Mouse (Mus musculus): ENCODE measurements at regions not wholly inside any gene's neighbourhood (a gene's known extent, or its start where the extent isn't known, plus 50 kb on each side); places are given as distances from the start of the nearest gene placed in this dataset.

- H3K4me3 ChIP-seq (ENCODE audit: low read depth, low read length): no peak overlapping the region
- no peak overlapping the region for H3K9ac ChIP-seq (replicated peaks; ENCODE audit: low read length, poor library complexity, severe bottlenecking)
- H3K9me3 ChIP-seq (ENCODE audit: low read length): no peaks in the 10 kb centered on the region
- ATAC-seq (ENCODE audit: low FRiP score): no peak
- H3K27ac ChIP-seq (ENCODE audit: low read depth, low read length): no peak overlapping the region
- no peaks in the 10 kb centered on the region for H3K36me3 ChIP-seq (ENCODE audit: insufficient read depth, low read length)
- 40% methylated on average over 1 of the region's 1 CpGs for WGBS
- no peaks in the 10 kb centered on the region for H3K4me1 ChIP-seq (ENCODE audit: insufficient read depth, low read length)
- no peak for TF ChIP-seq CTCF (IDR thresholded peaks at IDR 0.05)
- H3K27me3 ChIP-seq (ENCODE audit: insufficient read depth, low read length): no peaks in the 10 kb centered on the region
- H3K4me2 ChIP-seq (ENCODE audit: low read depth, low read length, poor library complexity, severe bottlenecking): no peak overlapping the region
- DNase-seq (ENCODE audit: low spot score): no peak
These were observed 84.9 kb downstream of the Arl6ip6 start for GRCm38 (mm10) chr2:53276435-53276834.

- no peak overlapping the region for H3K4me3 ChIP-seq (ENCODE audit: low read depth, low read length)
- no peaks in the 10 kb centered on the region for H3K4me1 ChIP-seq (ENCODE audit: insufficient read depth, low read length)
- H3K36me3 ChIP-seq (ENCODE audit: insufficient read depth, low read length): no peaks in the 10 kb centered on the region
- no peak for DNase-seq (ENCODE audit: low spot score)
- H3K27me3 ChIP-seq (ENCODE audit: insufficient read depth, low read length): no peaks in the 10 kb centered on the region
- 75% methylated on average over 2 of the region's 2 CpGs for WGBS
- no peaks in the 10 kb centered on the region for H3K9me3 ChIP-seq (ENCODE audit: low read length)
- no peak overlapping the region for H3K9ac ChIP-seq (replicated peaks; ENCODE audit: low read length, poor library complexity, severe bottlenecking)
- no peak overlapping the region for H3K27ac ChIP-seq (ENCODE audit: low read depth, low read length)
- ATAC-seq (ENCODE audit: low FRiP score): no peak
- no peak overlapping the region for H3K4me2 ChIP-seq (ENCODE audit: low read depth, low read length, poor library complexity, severe bottlenecking)
- TF ChIP-seq CTCF (IDR thresholded peaks at IDR 0.05): no peak
These were observed 110.3 kb downstream of the Arl6ip6 start for GRCm38 (mm10) chr2:53301712-53302423.

DNA sequence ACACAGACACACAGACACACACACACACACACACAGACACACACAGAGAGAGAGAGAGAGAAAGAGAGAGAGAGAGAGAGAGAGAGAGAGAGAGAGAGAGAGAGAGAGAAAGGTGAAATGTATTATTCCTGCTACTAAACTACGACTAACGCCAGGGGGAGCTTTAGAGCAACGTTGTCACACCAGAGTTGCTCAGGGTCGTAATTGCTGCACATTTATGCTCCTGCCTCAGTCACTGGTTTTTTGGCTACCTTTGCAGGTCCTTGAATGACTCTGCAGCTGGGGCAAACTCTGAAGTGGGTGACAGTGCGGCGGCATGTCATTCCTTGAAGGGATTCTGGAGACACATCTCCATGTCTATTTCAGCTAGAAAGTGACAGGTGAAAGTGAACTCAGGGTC, 139.2 kb downstream of the Arl6ip6 start:
- WGBS: 30% methylated on average over 6 of the region's 6 CpGs
- H3K27me3 ChIP-seq (ENCODE audit: insufficient read depth, low read length): no peaks in the 10 kb centered on the region
- peak; percentile 67 for TF ChIP-seq CTCF (IDR thresholded peaks at IDR 0.05)
- no peaks in the 10 kb centered on the region for H3K9me3 ChIP-seq (ENCODE audit: low read length)
- no peak overlapping the region for H3K4me3 ChIP-seq (ENCODE audit: low read depth, low read length)
- DNase-seq (ENCODE audit: low spot score) (peak; percentile 57), ATAC-seq (ENCODE audit: low FRiP score) (no peak)
- no peak overlapping the region for H3K27ac ChIP-seq (ENCODE audit: low read depth, low read length)
- H3K36me3 ChIP-seq (ENCODE audit: insufficient read depth, low read length): no peaks in the 10 kb centered on the region
- H3K4me1 ChIP-seq (ENCODE audit: insufficient read depth, low read length): no peaks in the 10 kb centered on the region
- H3K9ac ChIP-seq (replicated peaks; ENCODE audit: low read length, poor library complexity, severe bottlenecking): no peak overlapping the region
- H3K4me2 ChIP-seq (ENCODE audit: low read depth, low read length, poor library complexity, severe bottlenecking): no peak overlapping the region

- Histone ChIP-seq H3K4me2 (ENCODE audit: low read depth, low read length, poor library complexity, severe bottlenecking) (no peak overlapping the region), H3K9ac (replicated peaks; ENCODE audit: low read length, poor library complexity, severe bottlenecking) (no peak overlapping the region), H3K4me1 (ENCODE audit: insufficient read depth, low read length) (no peaks in the 10 kb centered on the region), H3K4me3 (ENCODE audit: low read depth, low read length) (no peak overlapping the region), H3K27ac (ENCODE audit: low read depth, low read length) (no peak overlapping the region), H3K27me3 (ENCODE audit: insufficient read depth, low read length) (no peaks in the 10 kb centered on the region), H3K36me3 (ENCODE audit: insufficient read depth, low read length) (no peaks in the 10 kb centered on the region), H3K9me3 (ENCODE audit: low read length) (no peaks in the 10 kb centered on the region)
- peak; percentile 9 for DNase-seq (ENCODE audit: low spot score)
- TF ChIP-seq CTCF (IDR thresholded peaks at IDR 0.05): no peak
- ATAC-seq (ENCODE audit: low FRiP score): 0 out of 2 replicates have a peak, but pooled peaks have one; percentile 38
- 67% methylated on average over 2 of the region's 2 CpGs for WGBS
These were observed 167.5 kb downstream of the Arl6ip6 start for GRCm38 (mm10) chr2:53359026-53359425.

DNA sequence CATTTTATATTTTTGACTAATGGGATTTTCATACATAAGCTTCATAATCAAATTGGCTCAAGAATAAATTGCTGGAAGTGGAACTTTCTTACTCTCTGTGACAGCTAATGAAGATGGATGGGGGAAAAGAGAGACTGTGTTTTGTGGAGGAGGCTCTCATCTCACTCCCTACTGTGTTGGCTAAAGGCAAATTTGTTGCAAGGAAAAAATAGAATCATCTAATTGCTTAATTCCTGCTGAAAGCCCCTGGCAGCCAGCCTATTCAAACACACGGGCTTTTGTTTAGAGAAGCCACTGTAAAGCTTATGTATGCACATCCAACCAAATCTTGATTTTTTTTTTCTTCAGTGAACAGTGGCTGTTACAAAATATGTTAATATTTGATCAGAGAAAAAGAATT, 190.8 kb downstream of the Arl6ip6 start:
- TF ChIP-seq CTCF (IDR thresholded peaks at IDR 0.05): no peak
- Histone ChIP-seq H3K4me1 (ENCODE audit: insufficient read depth, low read length) (no peaks in the 10 kb centered on the region), H3K27me3 (ENCODE audit: insufficient read depth, low read length) (no peaks in the 10 kb centered on the region), H3K4me2 (ENCODE audit: low read depth, low read length, poor library complexity, severe bottlenecking) (no peak overlapping the region), H3K9ac (replicated peaks; ENCODE audit: low read length, poor library complexity, severe bottlenecking) (no peak overlapping the region), H3K9me3 (ENCODE audit: low read length) (no peaks in the 10 kb centered on the region), H3K36me3 (ENCODE audit: insufficient read depth, low read length) (no peaks in the 10 kb centered on the region), H3K4me3 (ENCODE audit: low read depth, low read length) (no peak overlapping the region), H3K27ac (ENCODE audit: low read depth, low read length) (no peak overlapping the region)
- 4% methylated on average over 1 of the region's 1 CpGs for WGBS
- ATAC-seq (ENCODE audit: low FRiP score) (no peak), DNase-seq (ENCODE audit: low spot score) (peak; percentile 73)

DNA sequence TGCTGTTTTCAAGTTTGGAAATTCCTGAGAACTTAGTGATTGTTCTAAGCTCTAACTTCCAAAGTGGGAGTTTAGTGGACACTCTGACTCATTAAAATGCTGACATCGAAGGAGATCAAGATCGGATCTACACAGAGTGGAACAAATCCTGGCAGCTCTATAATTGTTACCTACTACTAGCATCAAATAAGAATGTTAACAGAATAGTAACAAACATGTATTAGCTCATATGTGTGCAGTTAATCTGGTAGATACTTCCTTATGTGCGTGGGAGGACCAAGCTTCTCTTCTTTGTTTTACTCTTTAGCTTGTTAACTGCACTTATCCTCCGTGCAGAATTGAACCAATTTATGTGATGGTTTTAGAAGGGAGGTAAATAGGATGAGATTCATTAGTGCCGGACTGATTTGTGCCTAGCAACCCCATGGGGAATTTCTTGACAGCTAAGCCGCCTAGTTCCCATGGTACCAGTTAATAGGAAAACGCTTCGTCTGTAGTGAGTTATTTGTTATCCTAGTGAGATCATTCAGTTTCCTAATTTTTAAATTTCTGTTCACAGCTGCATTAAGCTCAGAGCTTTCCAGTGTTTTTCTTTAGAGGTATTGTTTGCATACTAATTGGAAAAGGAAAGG, 193.1 kb downstream of the Arl6ip6 start:
- no peak overlapping the region for H3K27ac ChIP-seq (ENCODE audit: low read depth, low read length)
- H3K4me3 ChIP-seq (ENCODE audit: low read depth, low read length): no peak overlapping the region
- H3K4me1 ChIP-seq (ENCODE audit: insufficient read depth, low read length): no peaks in the 10 kb centered on the region
- H3K27me3 ChIP-seq (ENCODE audit: insufficient read depth, low read length): no peaks in the 10 kb centered on the region
- H3K4me2 ChIP-seq (ENCODE audit: low read depth, low read length, poor library complexity, severe bottlenecking): no peak overlapping the region
- WGBS: 14% methylated on average over 8 of the region's 8 CpGs
- DNase-seq (ENCODE audit: low spot score) (peak; percentile 74), ATAC-seq (ENCODE audit: low FRiP score) (peak; percentile 46; the same call in 1 of the 2 replicates)
- H3K9me3 ChIP-seq (ENCODE audit: low read length): no peaks in the 10 kb centered on the region
- no peaks in the 10 kb centered on the region for H3K36me3 ChIP-seq (ENCODE audit: insufficient read depth, low read length)
- H3K9ac ChIP-seq (replicated peaks; ENCODE audit: low read length, poor library complexity, severe bottlenecking): no peak overlapping the region
- no peak for TF ChIP-seq CTCF (IDR thresholded peaks at IDR 0.05)
